Mouse (Mus musculus) c-Kit-positive CD71-positive TER-119-negative erythroid progenitor cells, embryonic 14.5 days (primary cell): ENCODE results near the gene Hspa14.
A peak's percentile ranks its signal among the peaks of the same experiment; 100 is the strongest.

Source experiments
- DNase-seq: peaks from one replicate; pipeline ENCODE4 v3.0.0-alpha.2; 2013; ENCODE audit warnings: low read depth

Hspa14 gene

DNA sequence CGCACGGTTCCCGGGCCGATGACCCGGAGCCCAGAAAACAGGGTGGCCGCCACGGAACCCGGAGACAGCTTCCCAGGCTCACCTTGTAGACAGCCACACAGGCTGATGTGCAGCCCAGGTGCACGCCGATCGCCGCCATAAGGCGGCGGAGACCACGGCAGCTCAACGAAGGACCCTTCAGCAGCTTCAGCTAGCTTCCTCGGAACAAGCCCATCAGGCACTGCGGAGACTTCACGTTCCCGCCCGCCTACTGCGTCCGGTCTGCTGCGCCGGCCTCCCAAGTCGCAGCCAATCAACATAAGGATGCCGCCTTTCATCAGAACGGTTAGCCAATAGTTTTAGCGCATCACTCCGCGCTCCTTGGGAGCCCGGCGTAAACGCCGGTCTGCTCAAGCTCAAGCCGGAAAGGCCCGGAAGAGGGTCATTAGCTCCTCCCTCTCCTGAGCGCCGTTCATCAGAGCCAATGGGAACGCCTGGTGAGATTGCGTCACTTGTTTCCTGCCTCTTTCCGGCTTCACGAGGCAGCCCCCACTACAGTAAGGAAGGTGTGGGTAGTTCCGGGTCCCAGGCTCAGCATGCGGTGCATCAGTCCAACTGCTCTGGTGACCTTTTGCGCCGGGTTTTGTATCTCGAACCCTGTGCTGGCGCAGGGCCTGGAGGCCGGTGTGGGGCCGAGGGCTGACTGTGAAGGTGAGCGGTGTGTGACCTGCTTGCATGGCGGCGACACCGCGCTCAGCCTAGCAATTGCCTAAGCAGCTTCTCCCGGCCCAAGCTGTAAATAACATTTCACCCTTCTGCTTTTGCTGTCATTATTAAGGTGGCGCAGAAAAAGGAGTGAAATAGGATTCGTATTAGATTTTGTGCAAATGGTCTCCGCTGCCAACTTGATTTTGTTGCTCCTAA, at the start of gene Hspa14, which contains the start of the genes Gm45902 and Cdnf:
TSS of gene Hspa14 (minus strand) at position 263 of the 903 bp plus-strand sequence.
TSS of gene Gm45902 (minus strand) at position 239 of the 903 bp plus-strand sequence.
TSS of gene Cdnf (plus strand) at position 479 of the 903 bp plus-strand sequence.
- DNase-seq: peak; percentile 97

GRCm38 (mm10) chr2:3546588-3546987, 34.0 kb upstream of the Hspa14 start:
- peak; percentile 30 for DNase-seq

GRCm38 (mm10) chr2:3546055-3546454, 33.4 kb upstream of the Hspa14 start:
- peak; percentile 16 for DNase-seq

DNA sequence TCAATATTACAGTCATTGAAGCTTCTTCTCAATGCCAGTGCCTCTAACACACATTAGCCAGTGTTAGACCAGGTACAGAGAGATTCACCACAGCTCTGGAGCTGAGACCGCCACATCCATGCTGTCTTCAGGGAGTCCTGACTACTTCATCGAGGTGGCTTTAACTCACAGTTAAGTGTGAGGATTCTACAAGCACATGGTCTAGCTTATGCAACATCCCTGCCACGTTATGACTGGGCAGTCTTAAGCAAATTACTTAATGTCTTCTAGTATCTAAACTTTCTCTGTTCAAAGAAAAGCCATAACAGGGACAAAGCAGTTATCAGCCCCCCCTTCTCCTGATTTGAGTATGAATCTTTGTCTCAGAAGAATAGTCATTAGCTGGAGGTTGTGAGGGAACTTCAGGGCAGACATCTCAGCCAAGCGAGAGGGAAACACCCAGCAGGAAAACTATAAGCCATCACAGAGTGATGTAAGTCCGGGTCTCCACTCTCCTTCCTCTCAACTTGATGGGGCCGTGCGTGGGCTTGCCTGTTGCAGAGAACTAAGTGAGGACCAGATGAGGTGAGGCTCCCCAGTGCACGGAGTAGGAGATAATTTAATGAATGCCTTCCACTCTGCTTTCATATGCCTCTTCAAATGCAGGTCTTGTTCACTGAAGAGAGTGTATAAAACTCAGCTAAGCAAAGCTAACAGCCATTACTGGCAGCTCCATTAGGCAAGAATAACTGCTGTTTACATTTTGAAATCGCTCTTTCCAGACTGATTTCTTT, 28.9 kb upstream of the Hspa14 start:
- no peak for DNase-seq

DNA sequence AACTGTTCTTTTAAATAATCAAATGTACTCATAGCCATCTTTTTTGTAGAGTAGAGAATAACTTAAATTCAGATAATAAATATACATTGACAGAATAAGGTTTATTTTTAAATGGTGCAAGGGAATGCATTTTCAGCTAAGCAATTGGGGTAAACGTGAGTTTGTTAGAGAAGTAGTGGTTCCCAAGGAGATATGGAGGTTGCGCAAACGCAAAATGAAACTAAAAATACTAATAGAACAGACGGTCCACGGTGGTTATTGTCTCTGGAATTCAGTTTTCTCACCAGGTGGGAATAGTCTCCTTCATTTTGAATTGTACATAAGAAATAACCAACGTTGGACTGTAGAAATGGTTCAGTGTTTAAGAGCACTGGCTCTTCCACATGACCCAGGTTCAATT, 13.7 kb upstream of the Hspa14 start:
- DNase-seq: no peak

DNA sequence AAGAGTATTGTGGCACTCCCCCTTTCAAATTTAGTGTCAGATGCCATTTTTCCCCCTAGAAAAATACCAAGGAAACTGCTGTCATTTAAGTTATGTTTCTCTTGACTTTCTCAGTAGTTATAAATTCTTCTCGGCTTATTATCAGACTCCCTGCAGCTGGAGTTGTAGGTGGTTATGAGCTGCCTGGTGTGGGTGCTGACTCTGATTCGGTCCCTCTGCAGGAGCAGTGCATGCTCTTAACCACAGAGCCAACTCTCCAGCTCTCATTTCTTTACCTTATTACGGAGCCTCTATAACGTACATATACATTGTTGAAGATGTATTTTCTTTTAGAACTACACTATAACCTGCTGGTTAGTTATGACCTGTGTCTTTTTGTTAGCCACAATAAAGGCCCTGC, 9.9 kb upstream of the Hspa14 start:
- no peak for DNase-seq

DNA sequence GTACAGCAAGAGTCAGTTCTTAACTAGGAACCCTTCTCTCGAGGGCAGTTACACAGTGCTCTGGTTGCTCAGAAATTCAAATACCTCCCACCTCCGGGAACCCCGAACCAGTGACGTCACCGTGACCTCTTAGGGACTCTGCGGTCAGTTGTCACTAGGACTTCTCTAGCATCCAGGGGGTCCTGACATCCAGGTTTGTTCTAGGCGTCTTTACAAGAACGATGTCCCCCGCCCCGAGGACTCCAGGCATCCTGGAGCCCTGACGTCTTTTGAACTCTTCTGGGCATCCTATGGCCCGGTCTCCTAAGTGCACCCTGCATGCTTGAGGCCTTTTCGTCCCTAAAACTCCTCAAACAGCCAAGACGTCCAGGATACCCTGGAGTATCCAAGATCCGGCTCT, 538 bp downstream of the Hspa14 start:
- peak; percentile 69 for DNase-seq

GRCm38 (mm10) chr2:3500886-3501285, 11.7 kb downstream of the Hspa14 start:
- DNase-seq: no peak

- no peak for DNase-seq
These were observed 13.1 kb downstream of the Hspa14 start for GRCm38 (mm10) chr2:3499543-3499942.

- peak; percentile 23 for DNase-seq
These were observed 18.7 kb downstream of the Hspa14 start for GRCm38 (mm10) chr2:3493833-3494409.

DNA sequence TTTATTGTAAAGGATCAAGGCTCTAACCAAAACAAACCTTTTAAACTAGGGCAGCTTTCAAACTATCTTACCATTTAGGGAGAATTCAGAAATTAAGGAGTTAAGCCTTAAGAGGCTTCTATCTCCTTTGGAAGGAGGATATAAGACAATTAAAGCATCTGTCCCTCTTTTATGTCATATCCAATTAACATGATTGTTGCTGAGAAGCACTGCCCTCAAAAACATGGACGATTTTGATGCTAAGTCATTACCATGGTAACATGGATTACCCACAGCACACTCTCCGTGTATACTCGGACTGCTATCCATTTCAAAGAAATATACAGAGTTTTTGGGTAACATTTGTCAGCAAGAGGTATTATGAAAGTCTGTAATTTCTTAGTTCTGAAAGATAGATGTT, 22.8 kb downstream of the Hspa14 start:
- no peak for DNase-seq

DNA sequence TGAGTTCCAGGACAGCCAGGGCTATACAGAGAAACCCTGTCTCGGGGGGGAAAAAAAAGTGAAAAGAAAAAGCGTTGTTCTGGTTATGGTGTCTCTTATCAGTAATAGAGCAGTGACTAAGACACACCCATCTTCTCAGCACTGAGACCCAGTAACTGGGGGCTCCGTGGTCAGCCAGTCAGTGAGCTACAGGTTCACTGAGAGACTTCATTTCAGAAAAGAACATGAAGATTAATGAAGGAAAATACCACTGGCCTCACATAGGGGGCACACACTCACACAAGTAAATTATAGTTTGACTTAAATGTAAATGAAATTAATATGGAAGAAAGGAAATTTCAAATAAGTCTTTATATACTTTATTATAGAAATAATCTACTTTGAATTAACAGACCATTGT, 32.4 kb downstream of the Hspa14 start:
- DNase-seq: peak; percentile 45

DNA sequence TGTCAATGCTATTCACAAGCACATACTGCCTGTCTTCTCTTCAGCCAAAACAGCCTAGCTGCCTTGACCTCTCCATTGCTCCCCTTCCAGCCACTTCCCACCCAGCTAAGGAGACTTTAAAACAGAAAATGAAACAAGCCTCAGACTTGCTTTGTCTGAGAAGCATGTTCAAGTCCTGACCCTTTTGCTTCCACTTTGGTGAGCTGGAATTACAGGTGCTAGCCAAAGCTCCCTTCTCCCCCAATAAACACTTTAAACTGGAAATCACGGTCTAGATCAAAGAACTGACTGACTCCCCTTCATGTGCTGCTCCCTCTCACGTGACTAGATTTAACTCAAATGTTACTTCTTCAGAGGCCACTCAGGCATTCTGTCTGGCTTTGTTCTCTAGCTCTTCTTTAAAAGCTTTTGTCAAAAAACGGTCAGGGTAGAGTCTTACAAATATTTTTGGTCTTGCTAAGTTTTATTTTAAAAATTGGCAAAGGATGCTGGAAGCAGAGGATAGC, 36.8 kb downstream of the Hspa14 start:
- no peak for DNase-seq

GRCm38 (mm10) chr2:3474861-3475283, 37.7 kb downstream of the Hspa14 start, which contains the start of gene Suv39h2:
Gene Suv39h2 (minus strand): TSS chr2:3475031.
- peak; percentile 89 for DNase-seq

DNA sequence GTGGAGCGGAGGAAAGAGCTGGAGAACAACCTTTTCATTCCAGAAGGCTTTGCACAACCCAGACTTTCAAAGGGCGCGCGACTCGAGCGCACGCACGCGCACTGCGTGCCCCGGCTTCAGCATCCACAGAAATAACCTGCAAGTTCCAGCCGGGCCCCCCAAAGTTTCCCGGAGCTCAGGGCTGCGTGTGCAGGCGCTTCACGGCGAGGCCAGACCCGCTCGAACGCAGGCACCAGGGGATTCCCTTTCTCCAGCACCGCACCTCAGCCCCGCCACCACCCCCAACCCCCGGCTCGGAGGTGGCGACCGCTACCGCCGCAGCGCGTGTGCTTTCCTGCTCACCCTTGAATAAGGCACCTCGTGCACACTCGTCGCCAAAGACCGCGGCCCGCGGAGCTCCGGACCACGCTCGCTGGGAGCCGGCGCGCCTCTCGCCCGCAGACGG, 38.2 kb downstream of the Hspa14 start:
- peak; percentile 56 for DNase-seq

DNA sequence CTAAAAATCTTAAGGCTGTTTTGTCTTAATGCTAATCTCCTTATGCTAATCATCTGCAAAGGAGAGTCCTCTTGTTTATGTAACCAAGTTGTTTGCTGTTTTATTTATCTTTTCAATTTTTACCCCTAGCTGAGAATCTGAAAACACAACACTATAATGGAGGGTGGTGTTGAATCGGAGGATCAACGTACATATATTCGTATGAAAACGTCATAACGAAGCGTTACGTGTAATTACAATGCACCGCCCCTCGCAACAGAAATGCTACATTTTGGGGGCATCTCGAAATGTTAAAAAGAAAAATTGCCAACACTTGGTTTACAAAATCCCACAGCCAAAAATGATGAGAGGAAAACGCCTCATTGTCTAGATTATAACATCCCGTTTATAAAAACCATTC, 38.7 kb downstream of the Hspa14 start:
- DNase-seq: peak; percentile 48

DNA sequence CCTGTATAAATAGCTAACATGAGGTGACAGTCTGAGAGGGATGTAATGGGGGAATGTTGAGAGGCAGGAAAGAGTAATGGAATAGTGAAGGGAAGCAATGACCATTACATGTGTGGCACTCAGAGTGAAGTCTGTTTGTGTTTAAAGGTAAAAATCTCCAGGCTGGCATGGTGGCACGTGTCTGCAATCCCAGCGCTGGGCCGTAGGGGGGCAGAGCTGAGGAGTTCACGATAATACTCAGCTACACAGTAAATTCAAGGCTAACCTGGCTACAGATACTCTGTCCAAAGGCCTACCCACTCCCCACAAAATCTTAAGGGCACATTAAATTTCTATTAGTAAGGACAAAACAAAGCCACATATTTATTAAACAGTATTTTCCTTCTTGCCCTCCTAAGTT, 56.0 kb downstream of the Hspa14 start:
- no peak for DNase-seq

GRCm38 (mm10) chr2:3453096-3453495, 59.5 kb downstream of the Hspa14 start:
- DNase-seq: no peak

- DNase-seq: no peak
These were observed 63.2 kb downstream of the Hspa14 start for GRCm38 (mm10) chr2:3449431-3449830.

DNA sequence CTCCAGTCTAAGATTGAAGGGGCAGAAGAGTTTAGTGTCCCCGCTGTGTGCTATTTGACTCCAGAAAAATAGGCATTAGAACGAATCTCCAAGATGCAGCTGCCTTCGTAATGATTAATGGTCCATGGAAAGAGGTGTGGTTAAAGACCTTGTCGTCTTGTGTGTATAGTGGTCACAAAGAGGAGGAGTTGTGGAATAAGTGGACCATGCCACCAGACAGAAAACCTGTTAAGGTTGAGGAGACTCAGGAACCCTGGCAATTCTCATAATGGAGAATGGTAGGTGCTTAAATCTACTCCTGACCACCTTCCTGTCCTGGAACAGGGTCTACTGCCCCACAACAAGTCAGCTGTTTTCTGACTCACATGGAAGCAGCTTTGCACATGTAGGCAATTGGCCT, 66.6 kb downstream of the Hspa14 start:
- DNase-seq: no peak

- DNase-seq: no peak
These were observed 68.4 kb downstream of the Hspa14 start for GRCm38 (mm10) chr2:3444206-3444605.
